ENCODE assay signal across 11 mouse cellular contexts in the genomic region with DNA sequence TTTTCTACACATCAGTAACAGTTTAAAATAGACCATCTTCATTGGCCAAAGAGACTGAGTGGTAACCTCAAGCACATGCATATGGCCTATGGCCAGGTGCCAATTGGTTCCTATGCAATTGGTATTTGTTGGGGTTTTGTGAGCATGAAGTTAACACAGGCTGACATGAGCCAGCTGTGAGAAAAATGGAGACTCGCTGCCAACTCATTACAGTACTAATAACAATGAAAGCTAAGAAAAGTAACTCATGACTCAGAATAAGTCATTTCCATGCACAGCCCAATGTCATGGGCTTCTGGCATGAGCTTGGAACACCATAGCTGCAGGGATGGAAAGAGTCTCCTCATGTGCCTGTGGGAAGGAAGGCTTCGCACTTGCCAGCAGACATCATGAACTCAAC.
DNase-seq lines count a peak whose midpoint lies in the region; ATAC-seq and TF ChIP-seq lines count a peak whose summit lies in the region.
"Had no signal": no experiment of that assay in that cellular context is flagged by ENCODE, and none has a peak within 500 bp of the region (broad histone marks: within the 10 kb centered on the region; RNA-seq: fewer than 3 reads in every experiment).

No protein-coding gene starts in this region.

- TF ChIP-seq EP300 in heart, postnatal 0 days (IDR thresholded peaks at IDR 0.05; ENCODE audit: low read depth): no peak

- H3K9ac ChIP-seq in heart, postnatal 0 days (replicated peaks; ENCODE audit: low read depth, low read length): no peak overlapping the region
- H3K9ac ChIP-seq: heart, embryonic 13.5 days; midbrain, embryonic 12.5 days had no signal

- H3K4me3 ChIP-seq in heart, postnatal 0 days (ENCODE audit: low read depth, low read length): no peak overlapping the region
- H3K4me3 ChIP-seq: heart, embryonic 13.5 days; left cerebral cortex, adult 2 months; midbrain, embryonic 12.5 days had no signal

- 70% methylated on average over 2 of the region's 2 CpGs for WGBS in heart, postnatal 0 days

- H3K4me2 ChIP-seq in heart, postnatal 0 days (ENCODE audit: low read depth, low read length): no peak overlapping the region
- H3K4me2 ChIP-seq: heart, embryonic 13.5 days; midbrain, embryonic 12.5 days had no signal

- 0 out of 2 replicates have a peak, but pooled peaks cover 5% of the 10 kb centered on the region for H3K4me1 ChIP-seq in heart, postnatal 0 days (ENCODE audit: control insufficient read depth, insufficient read depth)

- peak; percentile 36 for DNase-seq in cerebellum, adult 18-20 months
- DNase-seq in cerebellum, postnatal 4 days (ENCODE audit: low spot score in 2 of 2): no peak
- peak; percentile 13 for DNase-seq in layer of hippocampus, adult 9-11 months
- DNase-seq in layer of hippocampus, adult 18-20 months (ENCODE audit: low spot score in 2 of 2): no peak
- peak; percentile 23 for DNase-seq in heart, postnatal 0 days (ENCODE audit: low spot score)
- peak; percentile 66 for DNase-seq in skeletal muscle tissue, adult 2 months (ENCODE audit: low read depth, low spot score)
- DNase-seq in B cell, adult 2 months: no peak
- no peak for DNase-seq in right cerebral cortex, postnatal 4 days

- no peaks in the 10 kb centered on the region for H3K9me3 ChIP-seq in heart, postnatal 0 days (replicated peaks; ENCODE audit: control insufficient read depth, low read length)
- H3K9me3 ChIP-seq: heart, embryonic 13.5 days; midbrain, embryonic 12.5 days had no signal

- no peak for TF ChIP-seq CTCF in heart, postnatal 0 days (IDR thresholded peaks at IDR 0.05; ENCODE audit: low read depth)

- no peaks in the 10 kb centered on the region for H3K27me3 ChIP-seq in heart, postnatal 0 days (ENCODE audit: control insufficient read depth, insufficient read depth, low read length)
- H3K27me3 ChIP-seq: heart, embryonic 13.5 days; midbrain, embryonic 12.5 days had no signal

- ATAC-seq in heart, postnatal 0 days (ENCODE audit: insufficient read depth, low read depth): peak; percentile 49; the same call in 1 of the 2 replicates

- no peak overlapping the region for H3K27ac ChIP-seq in heart, postnatal 0 days (ENCODE audit: low read depth)
- H3K27ac ChIP-seq: heart, embryonic 13.5 days; left cerebral cortex, adult 2 months; midbrain, embryonic 12.5 days had no signal

- H3K36me3 ChIP-seq in heart, postnatal 0 days (replicated peaks; ENCODE audit: control insufficient read depth, insufficient read depth, low read length): no peaks in the 10 kb centered on the region
- H3K36me3 ChIP-seq: heart, embryonic 13.5 days; midbrain, embryonic 12.5 days had no signal

Comparison
In these comparisons a context has a peak if more than half of its experiments do, and no peak if none do; other contexts are left out.
1. DNase-seq: peak in cerebellum, adult 18-20 months (2 of 2), layer of hippocampus, adult 9-11 months (single experiment), heart, postnatal 0 days (single experiment) and skeletal muscle tissue, adult 2 months (single experiment); none in cerebellum, postnatal 4 days (0 of 2), layer of hippocampus, adult 18-20 months (0 of 2), B cell, adult 2 months (0 of 2) and right cerebral cortex, postnatal 4 days (single experiment).